Mouse (Mus musculus) liver, postnatal 0 days (tissue): ENCODE data around the gene Rnf141. TPM values are rescaled to one million over a fixed set of nuclear protein-coding genes. Genes with fewer than 3 reads are reported as not detected.

Source experiments
- ATAC-seq: fragments of 200-750 bp; cut with Nextera tagmentation; 2 replicates; pipeline ENCODE4 v1.8.0; 2017; ENCODE audit warnings: mild to moderate bottlenecking, moderate library complexity
- DNase-seq: peaks from one replicate; pipeline ENCODE4 v3.0.0-alpha.2; 2016
- H3K27ac ChIP-seq: fragments of 300-500 bp; sonication (generic); 2 replicates; pipeline ENCODE4 v1.5.1; 2014; ENCODE audit warnings: antibody characterized with exemption, moderate library complexity, mild to moderate bottlenecking, low read depth
- H3K27me3 ChIP-seq: fragments of 300-500 bp; sonication (generic); 2 replicates; pipeline ENCODE4 v1.6.1; 2014; ENCODE audit warnings: low read length, control low read depth, mixed read lengths; ENCODE audit not compliant: insufficient read depth
- H3K36me3 ChIP-seq: fragments of 300-500 bp; sonication (generic); replicated peaks from 2 replicates; pipeline ENCODE4 v1.6.1; 2014; ENCODE audit warnings: mild to moderate bottlenecking, control low read depth, low read length, moderate library complexity, mixed read lengths; ENCODE audit not compliant: insufficient read depth
- H3K4me1 ChIP-seq: fragments of 300-500 bp; sonication (generic); 2 replicates; pipeline ENCODE4 v1.6.1; 2014; ENCODE audit warnings: antibody characterized with exemption, mild to moderate bottlenecking, control low read depth; ENCODE audit not compliant: insufficient read depth
- H3K4me2 ChIP-seq: fragments of 300-500 bp; sonication (generic); 2 replicates; pipeline ENCODE4 v1.6.1; 2014; ENCODE audit warnings: low read depth, mild to moderate bottlenecking, low read length, moderate library complexity, mixed read lengths
- H3K4me3 ChIP-seq: fragments of 300-500 bp; sonication (generic); 2 replicates; pipeline ENCODE4 v1.5.1; 2014; ENCODE audit warnings: low read depth, low read length
- H3K9ac ChIP-seq: fragments of 300-500 bp; sonication (generic); replicated peaks from 2 replicates; pipeline ENCODE4 v1.6.1; 2014; ENCODE audit warnings: mild to moderate bottlenecking, moderate library complexity
- H3K9me3 ChIP-seq: fragments of 300-500 bp; sonication (generic); 2 replicates; pipeline ENCODE4 v1.6.1; 2016; ENCODE audit warnings: mild to moderate bottlenecking, control low read depth, low read length, mixed read lengths
- CTCF ChIP-seq: sonication (generic); IDR thresholded peaks from 2 replicates; pipeline ENCODE4 v1.5.1; 2016; ENCODE audit warnings: antibody characterized with exemption, low read depth
- EP300 ChIP-seq: IDR thresholded peaks from 2 replicates; pipeline ENCODE4 v1.6.1; 2016; ENCODE audit warnings: antibody characterized with exemption, low read depth, mild to moderate bottlenecking
- WGBS: fragments of 180-500 bp; shearing (Covaris S2); extraction: QIAGEN DNeasy Blood & Tissue Kit; methylation state at CpG from one replicate; pipeline ENCODE4 v1.1.7; 2014; ENCODE audit not compliant: insufficient replicate concordance; 5-methylcytosine and 5-hydroxymethylcytosine counted together
- polyA plus RNA-seq: library from polyadenylated mRNA; unstranded; fragments of >200 nt; fragmentation: Nextera tagmentation; extraction: Ambion mirVana; gene quantifications from 2 replicates; pipeline ENCODE4 v1.2.1, GENCODE M21; 2015

The Rnf141 gene
- polyA plus RNA-seq, 1 experiment from 2014 or later, result 21.9 TPM

DNA sequence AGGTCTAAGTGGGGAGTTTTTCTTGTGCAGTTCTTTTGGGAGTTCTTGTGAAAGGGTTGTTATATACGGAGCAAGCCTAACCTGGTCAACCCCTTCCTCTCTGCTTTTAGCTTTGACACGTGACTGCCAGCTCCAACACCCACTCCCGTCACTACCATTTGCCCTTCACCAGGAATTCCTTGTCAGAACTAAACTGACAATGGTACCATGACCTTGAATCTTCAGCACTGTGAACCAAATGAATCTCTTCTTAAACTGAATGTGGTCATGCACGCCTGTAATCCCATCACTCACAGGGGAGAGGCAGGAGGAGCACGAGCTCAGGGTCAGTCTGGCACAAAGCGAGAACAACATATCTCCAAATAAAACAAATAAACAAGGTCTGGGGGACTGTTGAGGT, 22.9 kb upstream of the Rnf141 start:
- Histone ChIP-seq H3K27me3 (no peaks in the 10 kb centered on the region), H3K4me1 (no peaks in the 10 kb centered on the region), H3K4me3 (no peak overlapping the region), H3K9me3 (no peaks in the 10 kb centered on the region), H3K36me3 (0 out of 2 replicates have a peak, but pooled peaks cover 2% of the 10 kb centered on the region), H3K9ac (no peak overlapping the region), H3K27ac (no peak overlapping the region), H3K4me2 (no peak overlapping the region)
- no peak for ATAC-seq
- WGBS, result 86% methylated on average over 6 of the region's 6 CpGs
- no peak for TF ChIP-seq EP300
- TF ChIP-seq CTCF, result no peak
- DNase-seq, result no peak

DNA sequence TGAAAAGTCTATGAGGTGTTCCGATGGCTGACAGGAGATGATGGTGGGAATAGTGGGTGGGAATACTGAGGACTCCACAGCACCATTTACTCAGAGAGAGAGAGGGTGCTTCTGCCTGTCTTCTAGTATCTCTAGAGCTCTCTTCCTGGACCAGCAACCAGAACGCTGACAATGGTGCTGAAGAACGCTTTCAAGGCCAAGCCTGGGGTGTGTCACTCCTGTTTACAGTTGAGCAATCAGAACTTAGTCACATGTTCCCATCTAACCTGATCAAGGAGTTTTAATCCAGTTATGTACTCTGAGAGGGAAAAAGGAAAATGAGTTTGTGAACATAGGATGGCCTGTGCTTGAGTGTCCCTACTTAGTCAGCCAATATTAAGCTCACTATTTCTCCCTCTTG, 21.8 kb upstream of the Rnf141 start:
- Histone ChIP-seq H3K4me3 (no peak overlapping the region), H3K9me3 (no peaks in the 10 kb centered on the region), H3K9ac (no peak overlapping the region), H3K27ac (no peak overlapping the region), H3K4me1 (no peaks in the 10 kb centered on the region), H3K36me3 (0 out of 2 replicates have a peak, but pooled peaks cover under 1% of the 10 kb centered on the region), H3K4me2 (no peak overlapping the region), H3K27me3 (no peaks in the 10 kb centered on the region)
- DNase-seq (no peak), ATAC-seq (no peak)
- TF ChIP-seq EP300 (no peak), CTCF (no peak)
- 85% methylated on average over 3 of the region's 3 CpGs for WGBS

- no peaks in the 10 kb centered on the region for H3K9me3 ChIP-seq
- no peak overlapping the region for H3K9ac ChIP-seq
- no peak overlapping the region for H3K4me3 ChIP-seq
- no peak overlapping the region for H3K4me2 ChIP-seq
- no peaks in the 10 kb centered on the region for H3K36me3 ChIP-seq
- TF ChIP-seq EP300, result no peak
- TF ChIP-seq CTCF, result no peak
- 73% methylated on average over 6 of the region's 6 CpGs for WGBS
- H3K4me1 ChIP-seq, result peaks cover under 1% of the 10 kb centered on the region; the same call in 1 of the 2 replicates
- DNase-seq (no peak), ATAC-seq (no peak)
- no peak overlapping the region for H3K27ac ChIP-seq
- no peaks in the 10 kb centered on the region for H3K27me3 ChIP-seq
Measured at GRCm38 (mm10) chr7:110865570-110865969, 21.3 kb upstream of the Rnf141 start.

GRCm38 (mm10) chr7:110865038-110865437, 20.8 kb upstream of the Rnf141 start:
- Histone ChIP-seq H3K9me3 (no peaks in the 10 kb centered on the region), H3K4me1 (peaks cover 5% of the 10 kb centered on the region), H3K4me2 (no peak overlapping the region), H3K4me3 (no peak overlapping the region), H3K27me3 (no peaks in the 10 kb centered on the region), H3K9ac (no peak overlapping the region), H3K36me3 (no peaks in the 10 kb centered on the region), H3K27ac (no peak overlapping the region)
- no peak for ATAC-seq
- TF ChIP-seq CTCF (no peak), EP300 (no peak)
- DNase-seq, result no peak
- 74% methylated on average over 10 of the region's 10 CpGs for WGBS

DNA sequence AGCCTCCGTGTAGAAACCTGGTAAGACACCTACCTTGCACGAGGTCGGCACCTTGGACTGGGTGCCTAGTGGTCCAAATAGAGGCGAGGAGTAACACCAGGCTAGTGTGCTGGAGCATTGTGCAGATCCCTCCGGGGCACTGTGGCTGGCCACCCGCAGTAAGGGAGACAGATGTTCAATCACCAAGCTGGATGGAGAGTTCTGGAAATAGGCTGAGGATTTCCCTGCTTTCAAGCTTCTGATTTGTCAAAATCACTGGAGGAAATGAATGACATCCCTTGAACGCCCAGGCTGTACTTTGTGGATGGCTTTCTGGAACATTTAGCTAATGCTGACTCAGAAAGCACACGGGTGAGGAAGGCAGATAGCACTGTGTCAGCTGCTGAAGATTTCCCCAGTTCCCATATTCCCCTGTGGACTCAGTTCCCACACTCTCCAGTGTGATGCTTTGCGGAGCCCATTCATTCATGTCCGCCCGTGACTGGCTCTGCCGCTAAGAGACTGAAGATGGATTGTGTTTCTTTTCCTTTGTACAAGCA, 18.6 kb upstream of the Rnf141 start, which contains the start of gene Lyve1:
Gene Lyve1, minus strand, starts transcription at position 489 of the 539 bp plus-strand sequence.
- Histone ChIP-seq H3K4me2 (no peak within 1 kb of the TSS), H3K4me1 (peaks cover 8% of the 10 kb centered on the region), H3K4me3 (peak within 1 kb of the TSS; percentile 3; the same call in 1 of the 2 replicates), H3K9ac (no peak within 1 kb of the TSS; the same call in 1 of the 2 replicates), H3K9me3 (no peaks in the 10 kb centered on the region), H3K27ac (peak within 1 kb of the TSS; percentile 50; the same call in 1 of the 2 replicates), H3K27me3 (no peaks in the 10 kb centered on the region), H3K36me3 (no peaks in the 10 kb centered on the region)
- 69% methylated on average over 12 of the region's 12 CpGs for WGBS
- ATAC-seq (peak; percentile 76), DNase-seq (no peak)
- no peak for TF ChIP-seq CTCF
- peak; percentile 40; the same call in 1 of the 2 replicates for TF ChIP-seq EP300

DNA sequence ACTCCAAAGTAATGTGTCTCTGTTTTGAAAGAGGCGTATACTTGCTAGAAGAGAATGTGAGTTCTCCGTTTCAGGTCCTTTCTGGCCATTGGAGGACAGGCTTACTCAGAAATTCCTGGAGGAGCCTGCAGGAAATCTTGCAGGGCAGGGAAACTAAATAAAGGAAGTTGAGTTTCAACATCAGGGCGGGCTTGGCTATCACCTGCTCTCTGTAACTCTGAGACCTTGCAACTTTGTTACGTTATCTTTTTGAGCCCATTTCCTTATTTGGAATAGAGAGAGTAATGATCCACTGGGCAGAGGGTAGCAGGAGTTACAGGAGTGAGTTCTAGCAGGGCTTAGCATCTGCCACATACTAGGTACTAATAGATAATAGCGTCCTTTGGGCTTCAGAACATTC, 15.9 kb upstream of the Rnf141 start:
- WGBS, result 23% methylated on average over 5 of the region's 5 CpGs
- TF ChIP-seq CTCF (no peak), EP300 (no peak)
- no peaks in the 10 kb centered on the region for H3K27me3 ChIP-seq
- H3K9ac ChIP-seq, result no peak overlapping the region
- no peaks in the 10 kb centered on the region for H3K36me3 ChIP-seq
- H3K9me3 ChIP-seq, result no peaks in the 10 kb centered on the region
- no peak overlapping the region for H3K27ac ChIP-seq
- H3K4me2 ChIP-seq, result peak overlapping the region; percentile 13
- DNase-seq, result no peak
- H3K4me1 ChIP-seq, result peaks cover 25% of the 10 kb centered on the region
- no peak for ATAC-seq
- H3K4me3 ChIP-seq, result no peak overlapping the region
